Mouse (Mus musculus) c-Kit-negative CD71-positive TER-119-positive erythroid progenitor cells, embryonic 14.5 days (primary cell): ENCODE data around the gene Ttpal.

Source experiments
- DNase-seq: peaks from one replicate; pipeline ENCODE4 v3.0.0-alpha.2; 2013; ENCODE audit warnings: low read depth, low spot score

Gene Ttpal

GRCm38 (mm10) chr2:163660103-163660701 lies 58.1 kb downstream of the Ttpal start:
- DNase-seq: no peak

- DNase-seq: no peak
These were observed 59.3 kb downstream of the Ttpal start for GRCm38 (mm10) chr2:163661371-163661850.

- no peak for DNase-seq
These were observed 60.0 kb downstream of the Ttpal start for GRCm38 (mm10) chr2:163662076-163662475.

DNA sequence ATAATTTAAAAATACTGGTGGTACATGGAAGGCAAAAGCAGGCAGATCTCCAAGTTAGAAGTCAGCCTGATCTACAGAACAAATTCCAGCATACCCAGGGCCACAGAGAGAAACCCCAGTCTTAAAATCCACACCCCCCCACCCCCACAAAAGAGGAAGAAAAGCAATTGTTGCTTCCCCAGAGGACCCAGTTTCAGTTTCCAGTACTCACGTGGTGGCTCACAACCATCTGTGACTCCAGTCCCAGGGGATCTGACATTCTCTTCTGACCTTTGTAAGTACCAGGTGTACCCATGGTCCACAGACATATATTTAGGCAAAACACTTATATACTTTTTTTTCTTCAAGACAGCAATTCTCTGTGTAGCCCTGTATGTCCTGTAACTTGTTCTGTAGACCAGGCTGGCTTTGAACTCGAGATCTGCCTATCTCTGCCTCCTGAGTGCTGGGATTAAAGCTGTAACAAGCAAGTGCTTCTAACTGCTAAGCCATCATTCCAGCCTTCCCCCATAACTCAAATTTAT lies 60.6 kb downstream of the Ttpal start:
- DNase-seq: no peak

- no peak for DNase-seq
These were observed 61.8 kb downstream of the Ttpal start for GRCm38 (mm10) chr2:163663930-163664329.

DNA sequence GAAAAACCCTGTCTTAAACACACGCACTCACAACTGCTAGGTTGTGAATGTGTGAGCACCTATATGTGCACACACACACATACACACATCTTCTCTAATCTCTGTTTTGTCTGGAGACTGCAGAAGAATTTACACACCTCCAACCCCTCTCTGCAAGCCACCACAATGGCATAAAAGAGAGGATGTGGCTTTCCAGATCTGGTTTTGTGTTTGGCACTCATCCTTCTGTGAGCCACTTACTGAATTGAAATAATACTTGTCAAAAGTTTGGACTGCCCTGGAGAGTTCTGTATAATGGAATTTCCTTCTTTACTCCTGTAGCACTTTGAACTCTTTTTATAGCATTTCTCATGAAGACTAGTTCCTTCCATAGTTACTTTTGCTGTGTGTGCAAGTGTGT lies 64.9 kb downstream of the Ttpal start:
- DNase-seq: no peak
